Mouse (Mus musculus): ENCODE measurements around the gene Shisa4. TPM values are rescaled to one million over a fixed set of nuclear protein-coding genes. Genes with fewer than 3 reads are reported as not detected.

Shisa4 gene
- polyA plus RNA-seq, 1 experiment from 2014 or later, result 22.4 TPM

DNA sequence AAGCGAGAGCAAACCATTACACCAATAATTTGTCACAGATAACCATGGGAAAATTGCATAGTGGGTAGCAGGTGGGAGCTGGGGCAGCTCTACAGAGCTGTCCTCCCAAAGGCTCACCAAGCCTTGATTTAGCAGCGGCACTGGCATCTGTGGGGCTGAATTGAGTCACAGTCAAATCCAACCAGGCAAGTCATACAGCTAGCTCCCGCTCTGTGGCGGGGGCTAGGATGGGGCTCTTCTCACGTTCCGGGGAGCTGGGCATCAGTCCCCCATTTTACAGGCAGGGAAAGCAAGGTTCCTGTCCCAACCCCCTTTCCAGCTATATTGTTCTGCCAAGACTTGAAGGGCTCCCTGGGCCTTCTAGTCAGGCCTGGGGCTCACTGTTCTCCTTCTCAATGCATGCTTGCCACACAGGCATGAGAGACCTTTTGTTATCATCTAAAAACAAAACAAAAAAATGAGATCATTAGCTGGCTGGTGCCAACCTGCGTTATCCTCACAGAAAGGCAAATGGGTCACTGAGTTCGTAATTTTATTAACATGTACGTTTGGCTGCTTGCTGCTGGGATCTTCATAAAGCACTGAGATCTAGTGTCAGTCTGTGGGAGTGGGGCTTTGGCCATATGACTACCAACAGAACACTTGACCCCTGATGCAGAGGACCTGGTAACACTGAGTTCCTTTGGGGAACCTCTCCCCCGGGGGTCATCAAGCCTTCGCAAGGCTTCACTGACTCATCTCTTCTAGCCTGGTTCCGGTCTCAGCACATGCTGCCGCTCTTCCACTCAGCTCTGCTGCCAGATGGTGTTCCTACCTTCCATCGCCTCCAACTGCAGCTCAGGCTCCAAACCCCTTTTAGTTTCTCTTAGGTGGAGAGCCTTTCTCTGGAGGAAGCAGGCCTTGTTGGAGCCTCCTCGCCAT, 5.3 kb upstream of the Shisa4 start:
- peaks cover 5% of the 10 kb centered on the region for H3K4me1 ChIP-seq
- no peaks in the 10 kb centered on the region for H3K27me3 ChIP-seq
- H3K4me2 ChIP-seq, result no peak overlapping the region
- WGBS, result 80% methylated on average over 15 of the region's 15 CpGs
- no peaks in the 10 kb centered on the region for H3K9me3 ChIP-seq
- no peak overlapping the region for H3K27ac ChIP-seq
- H3K9ac ChIP-seq, result no peak overlapping the region
- no peak overlapping the region for H3K4me3 ChIP-seq
- peaks cover 33% of the 10 kb centered on the region for H3K36me3 ChIP-seq
- no peak for ATAC-seq (ENCODE audit: insufficient number of reproducible peaks, insufficient read depth, low FRiP score, low TSS enrichment, low read depth)

DNA sequence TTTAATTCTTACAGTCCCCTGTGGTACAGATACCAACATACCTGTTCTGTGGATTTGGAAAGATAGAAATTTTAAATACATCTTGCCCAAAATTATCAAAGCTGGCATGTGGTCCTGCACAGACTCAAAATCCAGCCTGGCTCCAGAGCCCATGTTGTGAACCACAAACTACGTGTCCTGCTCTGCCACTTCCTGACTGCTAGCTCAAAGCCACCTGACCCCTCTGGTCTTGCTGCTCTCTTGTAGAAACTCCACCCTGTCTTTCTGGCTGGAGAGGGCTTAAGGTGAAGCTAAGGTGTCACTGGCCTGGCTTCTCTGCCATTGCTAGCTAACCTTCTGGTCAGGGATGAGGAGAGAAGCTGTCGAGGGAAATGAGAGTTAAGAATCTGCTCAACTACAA, 4.0 kb upstream of the Shisa4 start:
- 36% methylated on average over 2 of the region's 2 CpGs for WGBS
- H3K9me3 ChIP-seq, result no peaks in the 10 kb centered on the region
- no peak overlapping the region for H3K4me2 ChIP-seq
- no peak overlapping the region for H3K27ac ChIP-seq
- H3K36me3 ChIP-seq, result peaks cover 20% of the 10 kb centered on the region
- no peaks in the 10 kb centered on the region for H3K27me3 ChIP-seq
- peaks cover 16% of the 10 kb centered on the region for H3K4me1 ChIP-seq
- no peak overlapping the region for H3K4me3 ChIP-seq
- no peak overlapping the region for H3K9ac ChIP-seq
- ATAC-seq (ENCODE audit: insufficient number of reproducible peaks, insufficient read depth, low FRiP score, low TSS enrichment, low read depth), result no peak

DNA sequence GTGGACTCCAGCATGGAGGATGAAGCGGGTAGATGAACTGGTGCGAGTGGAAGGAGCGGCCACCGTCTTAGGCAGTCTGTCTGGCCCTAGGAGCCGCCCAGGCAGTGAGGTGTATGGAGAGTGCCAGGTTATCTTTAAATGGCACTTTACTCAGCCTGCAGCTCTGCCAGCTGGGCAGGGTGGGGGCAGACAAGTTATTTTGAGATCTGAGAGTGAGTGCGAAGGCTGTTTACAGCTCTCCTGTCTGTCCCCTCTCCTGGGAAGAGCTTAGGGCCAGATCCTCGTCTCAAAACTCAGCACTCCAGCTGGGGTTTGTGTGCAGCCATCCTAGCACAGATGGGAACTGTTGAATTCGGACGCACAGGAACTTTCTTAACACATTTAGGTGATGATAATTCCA, 3.5 kb upstream of the Shisa4 start:
- Histone ChIP-seq H3K4me2 (no peak overlapping the region), H3K9ac (no peak overlapping the region), H3K27me3 (no peaks in the 10 kb centered on the region), H3K36me3 (peaks cover 15% of the 10 kb centered on the region), H3K27ac (no peak overlapping the region), H3K4me3 (no peak overlapping the region), H3K9me3 (no peaks in the 10 kb centered on the region), H3K4me1 (peaks cover 19% of the 10 kb centered on the region)
- WGBS, result 72% methylated on average over 9 of the region's 9 CpGs
- no peak for ATAC-seq (ENCODE audit: insufficient number of reproducible peaks, insufficient read depth, low FRiP score, low TSS enrichment, low read depth)

DNA sequence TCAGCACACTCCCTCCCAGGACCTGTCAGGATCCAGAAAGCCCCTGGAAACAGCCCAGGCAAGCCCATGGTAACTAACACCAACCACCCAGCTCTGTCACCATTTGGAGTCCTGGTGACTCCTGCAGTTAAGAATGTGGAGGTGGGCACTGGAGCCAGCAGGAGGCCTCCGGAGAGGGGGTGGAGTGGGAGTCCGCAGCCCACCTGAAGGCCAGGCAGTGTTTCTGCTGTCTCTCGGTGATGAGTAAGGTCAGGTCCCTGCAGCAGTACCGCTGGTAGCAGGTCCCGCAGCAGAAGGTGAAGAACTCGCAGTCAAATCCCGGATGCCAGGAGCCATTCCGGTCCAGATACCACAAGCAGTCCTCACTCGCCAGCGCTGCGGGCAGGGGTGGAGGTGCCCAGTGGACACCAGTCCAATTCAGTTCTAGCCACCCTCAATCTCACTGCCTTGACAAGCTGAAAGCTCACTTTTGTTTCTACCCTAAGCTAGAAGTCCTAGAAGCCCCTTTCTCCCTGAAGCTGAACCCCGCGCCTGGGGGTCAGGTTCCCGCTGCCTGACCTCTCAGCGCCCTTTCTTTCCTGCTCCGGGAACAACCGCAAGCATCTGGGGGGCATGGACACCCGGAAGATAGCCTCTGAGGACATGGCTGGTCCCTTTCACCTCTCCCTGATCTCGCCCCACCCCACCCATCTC, 716 bp downstream of the Shisa4 start:
- no peak for ATAC-seq (ENCODE audit: insufficient number of reproducible peaks, insufficient read depth, low FRiP score, low TSS enrichment, low read depth)
- peak overlapping the region; percentile 96 for H3K4me2 ChIP-seq
- no peaks in the 10 kb centered on the region for H3K27me3 ChIP-seq
- H3K36me3 ChIP-seq, result no peaks in the 10 kb centered on the region
- no peaks in the 10 kb centered on the region for H3K9me3 ChIP-seq
- H3K4me3 ChIP-seq, result peak overlapping the region; percentile 70
- WGBS, result 4% methylated on average over 19 of the region's 19 CpGs
- H3K27ac ChIP-seq, result no peak overlapping the region; the same call in 1 of the 2 replicates
- peak overlapping the region; percentile 78 for H3K9ac ChIP-seq
- peaks cover 22% of the 10 kb centered on the region for H3K4me1 ChIP-seq

DNA sequence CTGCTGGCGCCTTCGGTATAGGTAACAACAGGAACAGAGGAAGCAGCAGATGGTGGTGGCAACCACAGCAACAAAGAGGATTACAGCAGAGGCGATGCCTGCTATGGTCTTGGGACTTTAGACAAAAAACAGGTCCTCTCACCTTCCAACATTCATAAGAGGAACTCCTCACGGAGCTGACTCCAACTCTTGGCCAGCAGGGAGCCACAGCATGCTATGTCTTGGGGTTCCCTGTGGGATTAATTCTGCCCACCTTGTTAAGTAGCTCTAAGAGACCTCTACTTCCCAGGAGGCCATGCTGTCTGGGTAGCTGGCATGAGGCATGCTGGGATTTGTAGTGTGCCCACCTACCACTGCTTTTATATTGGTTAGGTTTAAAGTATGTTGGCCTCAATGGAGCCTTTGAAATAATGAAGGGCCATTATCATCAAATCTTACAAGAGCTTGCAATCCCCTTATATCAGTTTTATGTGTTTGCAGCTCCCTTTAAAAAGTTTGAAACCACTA, 1.8 kb downstream of the Shisa4 start:
- WGBS, result 71% methylated on average over 4 of the region's 4 CpGs
- Histone ChIP-seq H3K9ac (no peak overlapping the region), H3K4me1 (peaks cover 30% of the 10 kb centered on the region), H3K4me3 (no peak overlapping the region), H3K36me3 (no peaks in the 10 kb centered on the region), H3K27ac (no peak overlapping the region), H3K9me3 (no peaks in the 10 kb centered on the region), H3K27me3 (no peaks in the 10 kb centered on the region), H3K4me2 (peak overlapping the region; percentile 23)
- ATAC-seq (ENCODE audit: insufficient number of reproducible peaks, insufficient read depth, low FRiP score, low TSS enrichment, low read depth), result no peak

DNA sequence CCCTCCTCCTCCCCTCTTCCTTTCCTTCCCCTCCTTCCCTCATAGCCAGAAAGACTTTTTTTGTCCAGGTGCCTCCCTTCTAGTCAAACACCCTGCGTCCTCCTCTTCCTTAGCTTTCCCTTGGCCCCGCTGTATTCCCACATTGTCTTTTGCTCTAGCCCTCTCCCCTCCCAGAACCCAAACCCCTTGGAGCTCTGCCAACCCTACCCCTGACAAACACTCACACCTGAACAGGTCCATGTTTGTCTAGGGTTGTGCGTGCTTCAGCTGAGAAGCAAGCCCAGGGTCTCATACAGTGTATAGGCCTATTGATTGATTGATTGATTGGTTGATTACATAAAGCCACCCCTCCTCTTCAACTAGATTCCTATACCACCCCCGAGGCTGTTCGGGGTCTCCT, 5.6 kb downstream of the Shisa4 start:
- WGBS, result 79% methylated on average over 5 of the region's 5 CpGs
- no peaks in the 10 kb centered on the region for H3K9me3 ChIP-seq
- H3K9ac ChIP-seq, result no peak overlapping the region
- H3K4me1 ChIP-seq, result peaks cover 25% of the 10 kb centered on the region
- no peaks in the 10 kb centered on the region for H3K27me3 ChIP-seq
- H3K4me2 ChIP-seq, result no peak overlapping the region
- ATAC-seq (ENCODE audit: insufficient number of reproducible peaks, insufficient read depth, low FRiP score, low TSS enrichment, low read depth), result no peak
- H3K36me3 ChIP-seq, result no peaks in the 10 kb centered on the region
- no peak overlapping the region for H3K27ac ChIP-seq
- H3K4me3 ChIP-seq, result no peak overlapping the region

DNA sequence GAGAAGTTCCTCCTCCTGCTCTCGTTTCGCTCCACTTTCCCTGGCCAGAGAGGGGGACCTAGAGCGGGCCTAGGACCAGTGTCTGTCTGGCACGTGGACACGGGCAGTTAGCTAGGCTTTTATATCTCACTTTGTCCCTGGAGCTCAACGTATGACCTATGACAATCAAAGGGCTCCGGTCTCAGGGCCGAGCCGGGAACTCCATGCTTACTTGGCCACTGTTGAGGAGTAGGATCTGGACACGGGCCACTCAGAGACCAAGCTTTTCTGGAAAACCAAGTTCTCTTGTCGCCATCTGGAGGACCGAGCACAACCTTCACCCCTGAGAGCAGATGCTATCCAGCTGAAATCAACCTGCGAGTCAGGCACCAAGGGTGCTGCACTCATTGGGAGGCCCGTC, 6.1 kb downstream of the Shisa4 start:
- Histone ChIP-seq H3K9ac (peak overlapping the region; percentile 75), H3K36me3 (no peaks in the 10 kb centered on the region), H3K27me3 (no peaks in the 10 kb centered on the region), H3K4me1 (peaks cover 20% of the 10 kb centered on the region), H3K9me3 (no peaks in the 10 kb centered on the region), H3K4me2 (peak overlapping the region; percentile 88), H3K27ac (no peak overlapping the region), H3K4me3 (peak overlapping the region; percentile 50)
- no peak for ATAC-seq (ENCODE audit: insufficient number of reproducible peaks, insufficient read depth, low FRiP score, low TSS enrichment, low read depth)
- whole genome bisulfite sequencing, result 12% methylated on average over 14 of the region's 14 CpGs

DNA sequence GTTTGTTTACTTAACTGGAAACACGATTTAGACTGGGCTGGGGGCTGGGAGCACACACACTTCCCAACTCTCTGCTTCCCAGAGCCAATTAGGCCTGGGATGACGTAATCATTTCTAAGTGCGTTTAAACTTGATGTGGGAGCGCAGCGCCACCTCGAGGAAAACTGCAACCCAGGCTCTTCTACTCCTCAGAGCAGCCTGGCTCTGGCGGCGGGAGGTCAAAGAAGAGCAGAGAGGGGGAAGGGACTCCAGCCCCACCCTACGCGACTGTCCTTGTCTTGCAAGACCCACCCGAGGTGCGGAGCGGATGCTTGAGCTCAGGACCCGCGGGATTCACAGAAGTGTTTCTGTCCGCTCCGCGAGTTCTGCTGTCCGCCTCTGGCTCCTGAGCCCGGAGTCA, 6.8 kb downstream of the Shisa4 start:
- Histone ChIP-seq H3K9ac (peak overlapping the region; percentile 75), H3K9me3 (no peaks in the 10 kb centered on the region), H3K4me3 (peak overlapping the region; percentile 50), H3K4me1 (peaks cover 15% of the 10 kb centered on the region), H3K36me3 (no peaks in the 10 kb centered on the region), H3K4me2 (peak overlapping the region; percentile 88), H3K27ac (no peak overlapping the region), H3K27me3 (no peaks in the 10 kb centered on the region)
- WGBS, result under 1% methylated on average over 20 of the region's 20 CpGs
- ATAC-seq (ENCODE audit: insufficient number of reproducible peaks, insufficient read depth, low FRiP score, low TSS enrichment, low read depth), result peak; percentile 53; the same call in 1 of the 2 replicates

DNA sequence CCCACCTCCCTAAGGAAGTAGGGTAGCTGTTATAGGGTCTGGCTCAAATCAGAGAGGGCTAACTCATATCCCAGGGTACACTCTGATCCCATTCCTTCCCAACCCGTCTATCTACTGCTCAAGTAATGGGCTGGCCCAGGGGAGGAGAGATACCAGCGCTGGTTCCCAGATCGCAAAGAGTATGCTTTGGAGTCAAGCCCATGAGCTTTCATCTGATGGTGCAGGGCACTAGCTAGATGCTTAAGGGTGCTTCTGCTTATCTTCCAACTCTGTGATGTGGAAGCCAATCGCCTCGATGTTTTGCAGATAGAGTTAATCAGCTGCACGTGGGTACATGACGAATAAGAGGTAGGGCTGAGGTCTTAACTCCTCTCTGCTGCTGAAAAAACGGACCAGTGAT, 7.4 kb downstream of the Shisa4 start:
- WGBS, result 68% methylated on average over 8 of the region's 8 CpGs
- H3K9me3 ChIP-seq, result no peaks in the 10 kb centered on the region

DNA sequence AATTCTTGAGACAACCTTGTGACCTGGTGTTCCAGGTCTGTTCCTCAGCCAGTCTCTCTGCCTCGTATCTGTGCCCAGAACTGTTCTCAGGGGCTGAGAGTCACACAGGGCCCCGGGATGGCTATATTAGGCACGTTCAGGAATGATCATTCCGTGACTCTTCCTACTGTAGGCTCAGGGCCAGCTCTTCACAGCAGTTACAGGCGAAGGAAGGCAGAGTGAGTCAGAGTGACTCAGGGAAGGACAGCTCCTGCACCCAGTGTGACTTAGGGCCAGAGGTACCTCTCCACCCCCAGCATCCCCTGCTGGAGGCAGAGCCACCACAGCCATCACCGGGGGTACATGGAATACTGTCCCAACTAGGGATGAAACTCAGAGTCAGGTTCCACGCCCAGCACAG, 8.0 kb downstream of the Shisa4 start:
- peaks cover 15% of the 10 kb centered on the region for H3K4me1 ChIP-seq
- no peaks in the 10 kb centered on the region for H3K27me3 ChIP-seq
- no peak overlapping the region for H3K27ac ChIP-seq
- H3K9ac ChIP-seq, result no peak overlapping the region
- H3K36me3 ChIP-seq, result no peaks in the 10 kb centered on the region
- ATAC-seq (ENCODE audit: insufficient number of reproducible peaks, insufficient read depth, low FRiP score, low TSS enrichment, low read depth), result no peak
- H3K4me3 ChIP-seq, result no peak overlapping the region
- no peak overlapping the region for H3K4me2 ChIP-seq
- WGBS, result 76% methylated on average over 7 of the region's 7 CpGs
- peaks cover 2% of the 10 kb centered on the region; the same call in 1 of the 2 replicates for H3K9me3 ChIP-seq

More for the DNA sequence above, 7.4 kb downstream of the Shisa4 start:
- H3K27ac ChIP-seq, result no peak overlapping the region
- no peak overlapping the region for H3K4me2 ChIP-seq
- no peak overlapping the region for H3K4me3 ChIP-seq
- no peak overlapping the region for H3K9ac ChIP-seq
- no peak for ATAC-seq (ENCODE audit: insufficient number of reproducible peaks, insufficient read depth, low FRiP score, low TSS enrichment, low read depth)
- peaks cover 15% of the 10 kb centered on the region for H3K4me1 ChIP-seq
- no peaks in the 10 kb centered on the region for H3K27me3 ChIP-seq
- no peaks in the 10 kb centered on the region for H3K36me3 ChIP-seq

DNA sequence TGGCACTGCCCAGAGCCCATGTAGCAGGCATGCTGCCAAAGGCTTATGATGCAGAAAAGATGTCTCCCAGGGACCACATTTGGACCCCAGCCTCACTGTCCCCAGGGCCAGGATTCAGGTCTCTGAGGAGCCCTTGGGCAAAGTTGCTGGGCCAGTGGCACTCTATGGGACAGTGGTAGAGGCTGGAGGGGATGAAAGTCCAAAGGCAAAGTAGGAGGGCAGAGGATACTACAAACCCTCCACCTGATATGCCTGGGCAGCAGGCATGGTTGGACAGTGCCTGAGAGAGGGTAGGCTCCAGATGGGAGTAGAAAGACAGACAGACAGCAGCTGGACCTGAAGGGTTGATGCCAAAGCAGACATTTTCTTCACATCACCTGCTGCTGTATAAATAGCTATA, 8.7 kb downstream of the Shisa4 start:
- Histone ChIP-seq H3K9ac (no peak overlapping the region), H3K4me2 (no peak overlapping the region), H3K27me3 (no peaks in the 10 kb centered on the region), H3K36me3 (no peaks in the 10 kb centered on the region), H3K9me3 (peaks cover 3% of the 10 kb centered on the region; the same call in 1 of the 2 replicates), H3K27ac (no peak overlapping the region), H3K4me3 (no peak overlapping the region), H3K4me1 (peaks cover 15% of the 10 kb centered on the region)
- ATAC-seq (ENCODE audit: insufficient number of reproducible peaks, insufficient read depth, low FRiP score, low TSS enrichment, low read depth), result no peak

All from embryonic facial prominence, embryonic 13.5 days (tissue).